Mouse (Mus musculus): ENCODE results near the gene Tjp1. TPM values are rescaled to one million over a fixed set of nuclear protein-coding genes. Genes with fewer than 3 reads are reported as not detected.

Gene Tjp1
- 27.8 and 29.8 TPM in 2 replicates for polyA plus RNA-seq (2016; fragmentation: Nextera tagmentation; extraction: Ambion mirVana)

GRCm38 (mm10) chr7:65527071-65528007 lies at the start of gene Tjp1:
Tjp1 (minus strand) TSS chr7:65527781.
- peak within 1 kb of the TSS; percentile 78 for H3K4me3 ChIP-seq
- peaks cover 15% of the 10 kb centered on the region for H3K4me1 ChIP-seq
- H3K27me3 ChIP-seq (ENCODE audit: poor library complexity, severe bottlenecking), result peaks cover 84% of the 10 kb centered on the region
- no peaks in the 10 kb centered on the region for H3K9me3 ChIP-seq
- DNase-seq (ENCODE audit: extremely low spot score, low spot score), result peak; percentile 61
- WGBS, result under 1% methylated on average over 115 of the region's 115 CpGs
- peak within 1 kb of the TSS; percentile 81 for H3K27ac ChIP-seq
- H3K36me3 ChIP-seq (replicated peaks), result no peaks in the 10 kb centered on the region

- no peaks in the 10 kb centered on the region for H3K36me3 ChIP-seq (replicated peaks)
- DNase-seq (ENCODE audit: extremely low spot score, low spot score), result peak; percentile 20
- H3K9me3 ChIP-seq, result no peaks in the 10 kb centered on the region
- WGBS, result 58% methylated on average over 12 of the region's 12 CpGs
- H3K4me3 ChIP-seq, result no peak overlapping the region
- H3K27ac ChIP-seq, result no peak overlapping the region
- no peaks in the 10 kb centered on the region for H3K27me3 ChIP-seq (ENCODE audit: poor library complexity, severe bottlenecking)
- H3K4me1 ChIP-seq, result peaks cover 7% of the 10 kb centered on the region
Measured at GRCm38 (mm10) chr7:65577118-65577517, 49.5 kb upstream of the Tjp1 start.

- 70% methylated on average over 5 of the region's 5 CpGs for WGBS
Measured at GRCm38 (mm10) chr7:65572731-65573130, 45.1 kb upstream of the Tjp1 start.

GRCm38 (mm10) chr7:65570691-65571090 lies 43.1 kb upstream of the Tjp1 start:
- Histone ChIP-seq H3K9me3 (no peaks in the 10 kb centered on the region), H3K4me1 (0 out of 2 replicates have a peak, but pooled peaks cover 3% of the 10 kb centered on the region), H3K27ac (no peak overlapping the region), H3K4me3 (no peak overlapping the region), H3K27me3 (ENCODE audit: poor library complexity, severe bottlenecking) (no peaks in the 10 kb centered on the region), H3K36me3 (replicated peaks) (no peaks in the 10 kb centered on the region)
- DNase-seq (ENCODE audit: extremely low spot score, low spot score), result no peak
- WGBS, result 90% methylated on average over 4 of the region's 4 CpGs

More at GRCm38 (mm10) chr7:65572731-65573130, 45.1 kb upstream of the Tjp1 start:
- Histone ChIP-seq H3K27ac (no peak overlapping the region), H3K9me3 (no peaks in the 10 kb centered on the region), H3K4me3 (no peak overlapping the region), H3K36me3 (replicated peaks) (no peaks in the 10 kb centered on the region), H3K4me1 (peaks cover 7% of the 10 kb centered on the region), H3K27me3 (ENCODE audit: poor library complexity, severe bottlenecking) (no peaks in the 10 kb centered on the region)
- DNase-seq (ENCODE audit: extremely low spot score, low spot score), result no peak

DNA sequence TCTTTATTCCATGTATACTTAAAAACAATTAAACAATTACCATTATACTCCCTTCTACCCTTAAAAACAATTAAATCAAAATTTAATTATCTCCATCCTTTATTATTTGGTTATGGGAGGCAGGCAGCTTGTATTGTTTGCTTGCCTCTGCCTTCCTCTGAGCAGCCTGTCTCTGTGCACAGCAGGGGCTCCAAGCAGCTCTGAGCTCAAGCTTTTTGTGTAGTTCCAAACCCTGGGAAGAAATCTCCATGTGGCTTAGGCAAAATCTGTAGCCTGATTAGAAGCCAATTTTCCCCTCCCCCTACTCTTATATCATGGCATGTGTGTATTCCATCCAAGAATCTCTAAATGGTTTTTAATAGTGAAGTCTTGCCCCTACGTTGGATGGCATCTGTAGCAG lies 28.4 kb upstream of the Tjp1 start:
- Histone ChIP-seq H3K27ac (no peak overlapping the region), H3K9me3 (no peaks in the 10 kb centered on the region), H3K4me1 (peaks cover 13% of the 10 kb centered on the region), H3K36me3 (replicated peaks) (no peaks in the 10 kb centered on the region), H3K4me3 (no peak overlapping the region), H3K27me3 (ENCODE audit: poor library complexity, severe bottlenecking) (no peaks in the 10 kb centered on the region)
- 26% methylated on average over 1 of the region's 1 CpGs for WGBS
- no peak for DNase-seq (ENCODE audit: extremely low spot score, low spot score)

DNA sequence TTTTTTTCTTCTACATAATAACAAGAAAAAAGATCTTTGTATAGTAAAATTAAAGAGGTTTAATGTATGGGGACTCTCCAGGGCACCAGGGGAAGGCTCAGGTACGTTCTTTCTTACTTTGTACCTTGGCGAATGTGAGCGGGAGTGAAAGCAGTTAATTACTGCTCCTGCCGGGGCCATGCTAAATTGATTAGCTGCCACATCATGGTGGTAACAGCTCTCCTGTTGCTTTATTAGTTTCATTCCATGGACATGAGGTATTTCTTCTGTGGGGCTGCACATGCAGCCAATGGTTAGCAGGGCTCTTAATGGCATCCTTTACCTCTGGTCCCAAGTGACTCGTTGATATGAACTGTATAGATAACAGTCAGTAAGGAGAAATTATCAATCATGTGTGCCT lies 18.2 kb upstream of the Tjp1 start:
- Histone ChIP-seq H3K36me3 (replicated peaks) (no peaks in the 10 kb centered on the region), H3K4me1 (0 out of 2 replicates have a peak, but pooled peaks cover 4% of the 10 kb centered on the region), H3K27ac (no peak overlapping the region), H3K27me3 (ENCODE audit: poor library complexity, severe bottlenecking) (no peaks in the 10 kb centered on the region), H3K4me3 (no peak overlapping the region), H3K9me3 (no peaks in the 10 kb centered on the region)
- DNase-seq (ENCODE audit: extremely low spot score, low spot score), result peak; percentile 11
- WGBS, result 51% methylated on average over 5 of the region's 5 CpGs

DNA sequence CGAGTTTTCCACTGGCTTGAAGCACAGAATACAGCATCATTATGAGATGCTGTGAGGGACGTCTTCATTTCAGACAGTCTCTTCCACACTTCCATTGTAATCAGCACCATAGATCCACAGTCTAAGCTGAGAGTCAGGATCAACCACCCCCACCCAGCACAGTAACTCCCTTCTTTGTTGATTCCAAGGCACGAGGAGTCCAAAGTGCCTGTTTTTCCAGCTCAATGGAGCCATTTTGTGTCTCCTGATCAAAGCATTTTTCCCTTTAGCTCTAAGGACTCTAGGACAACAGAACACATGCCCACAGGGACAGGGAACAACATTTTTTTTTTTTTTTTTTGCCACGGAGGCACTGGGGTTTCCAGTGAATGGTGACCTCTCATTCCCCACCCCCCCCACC lies 5.1 kb upstream of the Tjp1 start:
- 10% methylated on average over 4 of the region's 4 CpGs for WGBS
- Histone ChIP-seq H3K27me3 (ENCODE audit: poor library complexity, severe bottlenecking) (peaks cover 49% of the 10 kb centered on the region), H3K4me1 (peaks cover 22% of the 10 kb centered on the region), H3K36me3 (replicated peaks) (no peaks in the 10 kb centered on the region), H3K4me3 (no peak overlapping the region), H3K27ac (0 out of 2 replicates have a peak overlapping the region, but pooled peaks have one; percentile 40), H3K9me3 (peaks cover 15% of the 10 kb centered on the region; the same call in 1 of the 2 replicates)
- peak; percentile 43 for DNase-seq (ENCODE audit: extremely low spot score, low spot score)

DNA sequence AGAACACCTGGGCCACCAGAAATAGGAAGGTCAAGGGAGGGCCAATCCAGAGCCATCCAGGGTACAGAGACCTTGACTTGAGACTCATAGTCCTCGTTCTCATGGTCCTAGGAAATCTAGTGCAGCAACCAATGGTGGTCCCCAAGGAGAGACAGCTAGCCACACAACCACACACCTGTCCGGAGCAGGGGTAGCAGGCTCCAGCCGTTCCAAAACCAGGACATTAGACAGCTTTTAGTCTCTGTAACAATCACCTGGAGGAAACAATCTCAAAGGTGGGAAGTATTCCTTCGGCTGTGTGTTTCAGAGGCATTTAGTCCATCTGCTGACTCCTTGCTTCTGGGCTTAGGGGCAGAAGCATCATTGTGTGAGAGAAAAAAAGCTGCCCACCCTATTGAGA lies 4.5 kb downstream of the Tjp1 start:
- WGBS, result 91% methylated on average over 4 of the region's 4 CpGs
- Histone ChIP-seq H3K4me3 (no peak overlapping the region), H3K4me1 (peaks cover 13% of the 10 kb centered on the region), H3K27ac (no peak overlapping the region), H3K9me3 (no peaks in the 10 kb centered on the region), H3K36me3 (replicated peaks) (no peaks in the 10 kb centered on the region), H3K27me3 (ENCODE audit: poor library complexity, severe bottlenecking) (peaks cover 48% of the 10 kb centered on the region)
- no peak for DNase-seq (ENCODE audit: extremely low spot score, low spot score)

DNA sequence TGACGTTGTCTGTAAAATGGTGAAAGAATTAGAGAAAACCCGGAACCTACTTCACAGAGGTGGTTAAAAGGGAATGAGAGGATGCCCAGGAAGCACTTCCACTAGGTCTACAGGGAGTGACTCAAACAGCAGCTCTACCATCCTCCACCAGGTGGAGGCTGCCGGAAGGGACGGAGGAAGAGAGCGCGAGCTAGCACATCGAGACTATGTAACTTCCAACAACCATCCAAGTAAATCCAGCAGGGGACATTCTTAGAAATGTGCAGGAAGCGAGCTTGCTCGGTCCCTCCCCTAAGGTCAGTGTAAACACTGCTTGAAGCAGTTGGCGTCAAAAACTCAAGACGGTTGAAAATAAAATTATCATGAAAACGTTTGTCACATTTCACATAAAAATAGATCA lies 5.1 kb downstream of the Tjp1 start:
- H3K27me3 ChIP-seq (ENCODE audit: poor library complexity, severe bottlenecking), result peaks cover 42% of the 10 kb centered on the region
- WGBS, result 75% methylated on average over 12 of the region's 12 CpGs
- DNase-seq (ENCODE audit: extremely low spot score, low spot score), result no peak

DNA sequence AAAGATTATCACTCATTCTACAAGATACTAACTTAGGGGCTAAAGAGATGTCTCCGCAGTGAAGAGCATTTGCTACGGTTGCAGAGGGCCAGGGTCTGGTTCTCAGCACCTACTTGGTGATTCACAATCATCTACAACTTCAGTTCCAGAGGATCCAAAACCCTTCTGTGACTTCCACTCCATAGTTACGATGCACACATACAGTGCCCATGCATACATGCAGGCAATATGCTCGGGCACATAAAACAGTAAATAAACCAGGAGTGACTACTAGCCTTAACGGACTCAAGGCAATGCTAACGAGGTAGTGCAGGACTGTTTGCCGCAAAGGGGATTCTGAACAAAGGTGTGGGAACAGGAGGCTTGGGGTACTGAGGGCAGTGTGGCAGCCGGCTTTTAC lies 7.0 kb downstream of the Tjp1 start:
- Histone ChIP-seq H3K4me3 (no peak overlapping the region), H3K4me1 (peaks cover 15% of the 10 kb centered on the region), H3K36me3 (replicated peaks) (no peaks in the 10 kb centered on the region), H3K27ac (no peak overlapping the region), H3K27me3 (ENCODE audit: poor library complexity, severe bottlenecking) (peaks cover 23% of the 10 kb centered on the region), H3K9me3 (no peaks in the 10 kb centered on the region)
- WGBS, result 87% methylated on average over 8 of the region's 8 CpGs
- DNase-seq (ENCODE audit: extremely low spot score, low spot score), result no peak

More for the DNA sequence above, 5.1 kb downstream of the Tjp1 start:
- H3K27ac ChIP-seq, result no peak overlapping the region
- no peaks in the 10 kb centered on the region for H3K36me3 ChIP-seq (replicated peaks)
- H3K4me3 ChIP-seq, result no peak overlapping the region
- H3K9me3 ChIP-seq, result no peaks in the 10 kb centered on the region
- peaks cover 10% of the 10 kb centered on the region for H3K4me1 ChIP-seq

DNA sequence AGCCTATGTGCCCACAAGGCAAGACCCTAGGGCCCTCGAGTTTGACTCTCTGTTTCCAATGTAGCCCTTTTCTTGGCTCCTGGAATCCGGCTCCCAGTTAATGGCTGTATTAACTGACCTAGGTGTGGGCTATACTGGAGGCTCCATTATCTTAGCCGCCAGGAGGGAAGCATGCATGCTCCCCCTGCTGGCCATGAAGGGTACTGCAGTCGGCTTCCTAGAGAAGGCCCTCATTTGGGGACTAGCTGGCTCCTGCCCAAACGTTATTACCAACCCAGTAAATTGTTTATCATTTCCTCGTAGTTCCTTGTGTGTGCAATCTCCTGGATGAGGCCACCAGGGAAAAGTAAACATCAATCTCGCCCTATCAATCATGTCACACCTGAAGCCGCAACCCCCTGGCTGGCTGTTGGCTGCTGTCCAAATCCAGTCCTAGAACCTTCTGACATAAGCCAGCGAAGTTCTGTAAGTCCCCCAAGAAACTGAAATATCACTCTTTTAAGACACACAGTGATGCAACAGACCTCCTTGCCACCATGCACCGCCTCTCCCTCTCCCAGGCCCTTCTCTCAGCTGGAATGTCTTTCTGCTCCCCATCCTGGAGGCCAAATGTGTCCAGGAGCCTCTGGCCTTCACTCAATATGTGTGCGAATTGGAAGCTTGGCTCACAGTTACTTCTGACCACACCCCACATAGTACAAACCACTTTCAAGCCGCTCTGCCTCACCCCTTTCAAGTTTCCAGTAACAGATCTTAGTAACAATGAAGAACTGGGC lies 7.6 kb downstream of the Tjp1 start:
- WGBS, result 53% methylated on average over 12 of the region's 12 CpGs
- peaks cover 15% of the 10 kb centered on the region for H3K4me1 ChIP-seq
- H3K27me3 ChIP-seq (ENCODE audit: poor library complexity, severe bottlenecking), result peaks cover 16% of the 10 kb centered on the region
- H3K4me3 ChIP-seq, result no peak overlapping the region
- peak; percentile 69 for DNase-seq (ENCODE audit: extremely low spot score, low spot score)
- H3K27ac ChIP-seq, result no peak overlapping the region
- no peaks in the 10 kb centered on the region for H3K36me3 ChIP-seq (replicated peaks)
- no peaks in the 10 kb centered on the region for H3K9me3 ChIP-seq

GRCm38 (mm10) chr7:65516903-65517302 lies 10.7 kb downstream of the Tjp1 start:
- Histone ChIP-seq H3K4me3 (no peak overlapping the region), H3K9me3 (no peaks in the 10 kb centered on the region), H3K4me1 (peaks cover 24% of the 10 kb centered on the region), H3K27ac (peak overlapping the region; percentile 44; the same call in 1 of the 2 replicates), H3K36me3 (replicated peaks) (no peaks in the 10 kb centered on the region), H3K27me3 (ENCODE audit: poor library complexity, severe bottlenecking) (no peaks in the 10 kb centered on the region)
- 24% methylated on average over 8 of the region's 8 CpGs for WGBS
- no peak for DNase-seq (ENCODE audit: extremely low spot score, low spot score)
